Mouse (Mus musculus): Measurements from ENCODE around the gene Taok3. TPM values are rescaled to one million over a fixed set of nuclear protein-coding genes. Genes with fewer than 3 reads are reported as not detected.

The Taok3 gene
- polyA plus RNA-seq, 1 experiment from 2014 or later, result 19.7 TPM

DNA sequence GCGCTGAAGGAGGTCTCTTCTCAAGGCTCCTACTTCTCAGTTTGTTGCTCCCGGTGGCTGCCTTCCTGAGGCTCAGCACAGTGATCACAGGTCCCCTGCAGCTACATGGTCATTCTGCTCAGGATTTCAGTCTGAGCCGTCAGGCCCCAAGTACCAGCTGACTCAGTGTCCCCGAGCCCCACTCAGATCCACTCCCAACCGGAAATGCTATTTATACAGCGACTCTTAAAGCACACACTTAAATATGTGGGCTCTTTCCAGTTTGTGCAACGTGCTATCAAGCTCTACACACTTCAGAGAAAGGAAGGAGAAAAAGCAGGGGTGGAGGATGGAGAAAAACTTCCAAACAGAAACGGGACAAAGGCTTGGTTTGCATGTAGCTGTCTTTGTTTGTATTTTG, 56.0 kb downstream of the Taok3 start:
- no peaks in the 10 kb centered on the region for H3K9me3 ChIP-seq (ENCODE audit: control insufficient read depth, low read length)
- H3K27me3 ChIP-seq (ENCODE audit: control insufficient read depth, insufficient read depth, low read length), result no peaks in the 10 kb centered on the region
- DNase-seq (ENCODE audit: low spot score, missing footprints) (no peak), ATAC-seq (ENCODE audit: low FRiP score) (no peak)
- 71% methylated on average over 8 of the region's 8 CpGs for WGBS
- no peak overlapping the region for H3K4me3 ChIP-seq (ENCODE audit: low read depth, low read length)
- no peak overlapping the region for H3K27ac ChIP-seq (ENCODE audit: low read depth, low read length)
- no peak overlapping the region for H3K4me2 ChIP-seq
- H3K36me3 ChIP-seq (ENCODE audit: control insufficient read depth, insufficient read depth, low read length), result no peaks in the 10 kb centered on the region
- H3K4me1 ChIP-seq (ENCODE audit: control insufficient read depth, insufficient read depth, low read length), result peaks cover 4% of the 10 kb centered on the region; the same call in 1 of the 2 replicates
- H3K9ac ChIP-seq (ENCODE audit: low read length), result no peak overlapping the region

DNA sequence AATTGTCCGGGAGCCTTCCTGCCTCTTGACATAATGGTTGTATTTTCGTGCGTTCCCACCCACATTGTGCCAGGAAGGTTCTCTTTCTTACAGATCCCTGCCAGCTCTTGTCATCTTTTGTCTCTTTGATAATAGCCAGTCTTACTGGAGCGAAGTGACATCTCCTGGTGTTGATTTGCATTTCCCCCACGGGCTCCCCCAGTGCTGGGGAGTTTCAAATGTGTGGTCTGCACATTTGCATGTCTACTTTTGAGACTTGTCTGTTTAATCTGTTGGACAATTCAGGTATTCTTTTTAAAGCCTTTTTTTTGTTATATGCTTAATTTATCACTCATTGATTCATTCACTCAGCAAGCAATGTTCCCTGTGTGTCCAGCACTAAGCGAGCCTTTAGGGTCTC, 58.1 kb downstream of the Taok3 start:
- DNase-seq (ENCODE audit: low spot score, missing footprints) (no peak), ATAC-seq (ENCODE audit: low FRiP score) (no peak)
- no peaks in the 10 kb centered on the region for H3K9me3 ChIP-seq (ENCODE audit: control insufficient read depth, low read length)
- WGBS, result 41% methylated on average over 6 of the region's 6 CpGs
- H3K36me3 ChIP-seq (ENCODE audit: control insufficient read depth, insufficient read depth, low read length), result no peaks in the 10 kb centered on the region
- H3K4me3 ChIP-seq (ENCODE audit: low read depth, low read length), result no peak overlapping the region
- H3K27ac ChIP-seq (ENCODE audit: low read depth, low read length), result no peak overlapping the region
- H3K9ac ChIP-seq (ENCODE audit: low read length), result no peak overlapping the region
- H3K4me1 ChIP-seq (ENCODE audit: control insufficient read depth, insufficient read depth, low read length), result peaks cover 4% of the 10 kb centered on the region; the same call in 1 of the 2 replicates
- no peak overlapping the region for H3K4me2 ChIP-seq
- H3K27me3 ChIP-seq (ENCODE audit: control insufficient read depth, insufficient read depth, low read length), result no peaks in the 10 kb centered on the region

DNA sequence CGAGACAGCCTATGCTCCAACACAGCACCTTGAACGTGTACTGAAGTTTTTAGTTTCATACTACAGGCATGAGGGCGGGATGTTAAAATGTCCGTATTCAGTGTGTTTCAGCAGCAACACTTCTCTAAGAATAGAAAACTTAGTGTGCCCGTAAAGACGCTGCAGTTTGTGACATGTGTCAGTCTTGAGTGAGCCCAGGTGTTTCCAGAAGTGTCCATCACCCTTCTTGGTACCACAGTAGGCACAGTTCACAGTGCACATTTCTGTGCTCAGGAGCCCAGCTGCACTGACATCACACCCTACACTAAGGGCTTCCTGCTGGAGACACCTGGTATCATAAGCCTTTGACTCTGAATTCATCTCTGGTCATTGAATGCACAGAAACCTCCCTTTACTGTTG, 58.6 kb downstream of the Taok3 start:
- ATAC-seq (ENCODE audit: low FRiP score), result no peak

DNA sequence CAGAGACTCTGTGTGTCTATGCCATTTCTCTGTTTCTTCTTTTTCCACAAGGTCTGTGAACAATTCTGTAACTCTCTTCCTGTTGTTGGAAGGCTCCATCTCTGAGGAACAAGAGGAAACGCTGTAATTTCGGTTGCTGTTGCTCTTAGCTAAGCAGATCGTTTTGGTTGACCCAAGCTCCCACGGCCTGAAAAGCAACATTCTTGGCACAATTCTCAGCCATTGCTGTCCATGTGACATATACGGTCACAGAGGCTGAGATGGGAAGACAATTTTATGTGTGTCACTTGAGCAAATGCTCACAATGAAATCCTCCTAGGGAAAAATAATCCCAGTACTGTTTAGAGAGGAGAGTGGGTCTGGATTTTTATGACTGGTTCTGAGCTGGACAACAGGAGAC, 62.0 kb downstream of the Taok3 start:
- H3K9ac ChIP-seq (ENCODE audit: low read length), result no peak overlapping the region
- H3K4me2 ChIP-seq, result no peak overlapping the region
- H3K27me3 ChIP-seq (ENCODE audit: control insufficient read depth, insufficient read depth, low read length), result no peaks in the 10 kb centered on the region
- ATAC-seq (ENCODE audit: low FRiP score) (no peak), DNase-seq (ENCODE audit: low spot score, missing footprints) (no peak)
- 86% methylated on average over 5 of the region's 5 CpGs for WGBS
- H3K27ac ChIP-seq (ENCODE audit: low read depth, low read length), result no peak overlapping the region
- peaks cover 7% of the 10 kb centered on the region for H3K9me3 ChIP-seq (ENCODE audit: control insufficient read depth, low read length)
- no peaks in the 10 kb centered on the region for H3K36me3 ChIP-seq (ENCODE audit: control insufficient read depth, insufficient read depth, low read length)
- no peak overlapping the region for H3K4me3 ChIP-seq (ENCODE audit: low read depth, low read length)
- H3K4me1 ChIP-seq (ENCODE audit: control insufficient read depth, insufficient read depth, low read length), result peaks cover 4% of the 10 kb centered on the region; the same call in 1 of the 2 replicates

More for the DNA sequence above, 58.6 kb downstream of the Taok3 start:
- no peaks in the 10 kb centered on the region for H3K27me3 ChIP-seq (ENCODE audit: control insufficient read depth, insufficient read depth, low read length)
- no peak overlapping the region for H3K4me3 ChIP-seq (ENCODE audit: low read depth, low read length)
- no peak overlapping the region for H3K4me2 ChIP-seq
- H3K36me3 ChIP-seq (ENCODE audit: control insufficient read depth, insufficient read depth, low read length), result no peaks in the 10 kb centered on the region
- no peak overlapping the region for H3K9ac ChIP-seq (ENCODE audit: low read length)
- no peak overlapping the region for H3K27ac ChIP-seq (ENCODE audit: low read depth, low read length)
- H3K9me3 ChIP-seq (ENCODE audit: control insufficient read depth, low read length), result no peaks in the 10 kb centered on the region
- DNase-seq (ENCODE audit: low spot score, missing footprints), result no peak
- 74% methylated on average over 6 of the region's 6 CpGs for WGBS
- peaks cover 4% of the 10 kb centered on the region; the same call in 1 of the 2 replicates for H3K4me1 ChIP-seq (ENCODE audit: control insufficient read depth, insufficient read depth, low read length)

DNA sequence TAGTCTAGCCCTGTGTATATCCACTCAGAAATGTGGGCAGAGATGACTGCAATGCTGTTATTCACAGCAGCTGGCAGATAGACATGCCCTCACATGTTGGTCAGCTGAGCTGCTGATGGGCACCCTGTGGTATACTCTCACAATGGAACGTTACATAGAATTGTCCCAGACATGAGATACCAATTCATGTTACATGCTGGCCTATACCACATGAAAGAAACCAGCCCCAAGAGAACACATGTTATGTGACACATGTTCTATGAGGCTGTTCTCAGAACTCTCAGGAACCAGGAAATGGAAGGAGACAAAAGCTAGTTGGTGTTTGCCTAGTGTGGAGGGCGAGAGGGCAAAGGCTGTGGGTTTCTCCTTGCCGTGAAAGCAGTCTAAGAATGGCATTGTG, 62.5 kb downstream of the Taok3 start:
- H3K36me3 ChIP-seq (ENCODE audit: control insufficient read depth, insufficient read depth, low read length), result no peaks in the 10 kb centered on the region
- H3K27me3 ChIP-seq (ENCODE audit: control insufficient read depth, insufficient read depth, low read length), result no peaks in the 10 kb centered on the region
- DNase-seq (ENCODE audit: low spot score, missing footprints), result no peak
- H3K27ac ChIP-seq (ENCODE audit: low read depth, low read length), result no peak overlapping the region
- peaks cover 4% of the 10 kb centered on the region; the same call in 1 of the 2 replicates for H3K4me1 ChIP-seq (ENCODE audit: control insufficient read depth, insufficient read depth, low read length)
- H3K4me3 ChIP-seq (ENCODE audit: low read depth, low read length), result no peak overlapping the region
- ATAC-seq (ENCODE audit: low FRiP score), result no peak
- WGBS, result 84% methylated on average over 3 of the region's 3 CpGs
- no peak overlapping the region for H3K9ac ChIP-seq (ENCODE audit: low read length)
- H3K4me2 ChIP-seq, result no peak overlapping the region
- peaks cover 7% of the 10 kb centered on the region for H3K9me3 ChIP-seq (ENCODE audit: control insufficient read depth, low read length)

DNA sequence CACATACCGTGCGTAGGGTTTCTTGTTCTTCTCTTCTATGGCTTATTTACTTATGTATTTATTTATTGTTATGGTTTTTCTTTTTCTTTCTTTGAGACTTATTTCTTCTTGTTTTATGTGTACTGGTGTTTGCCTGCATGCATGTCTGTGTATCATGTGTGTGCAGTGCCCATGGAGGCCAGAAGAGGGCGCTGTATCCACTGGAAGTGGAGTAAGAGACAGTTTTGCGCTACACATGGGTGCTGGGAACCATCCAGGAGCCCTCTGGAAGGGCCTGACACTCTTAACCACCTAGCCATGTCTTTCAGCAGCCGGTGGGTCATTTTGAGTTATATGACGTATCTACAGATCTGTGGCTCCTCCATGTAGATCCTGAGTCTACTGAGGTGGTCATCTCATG, 64.9 kb downstream of the Taok3 start:
- H3K4me2 ChIP-seq, result no peak overlapping the region
- H3K9ac ChIP-seq (ENCODE audit: low read length), result no peak overlapping the region
- no peaks in the 10 kb centered on the region for H3K4me1 ChIP-seq (ENCODE audit: control insufficient read depth, insufficient read depth, low read length)
- no peak overlapping the region for H3K27ac ChIP-seq (ENCODE audit: low read depth, low read length)
- WGBS, result 86% methylated on average over 6 of the region's 6 CpGs
- H3K4me3 ChIP-seq (ENCODE audit: low read depth, low read length), result no peak overlapping the region
- no peak for ATAC-seq (ENCODE audit: low FRiP score)
- no peaks in the 10 kb centered on the region for H3K36me3 ChIP-seq (ENCODE audit: control insufficient read depth, insufficient read depth, low read length)
- no peaks in the 10 kb centered on the region for H3K27me3 ChIP-seq (ENCODE audit: control insufficient read depth, insufficient read depth, low read length)
- peaks cover 7% of the 10 kb centered on the region for H3K9me3 ChIP-seq (ENCODE audit: control insufficient read depth, low read length)
- no peak for DNase-seq (ENCODE audit: low spot score, missing footprints)

DNA sequence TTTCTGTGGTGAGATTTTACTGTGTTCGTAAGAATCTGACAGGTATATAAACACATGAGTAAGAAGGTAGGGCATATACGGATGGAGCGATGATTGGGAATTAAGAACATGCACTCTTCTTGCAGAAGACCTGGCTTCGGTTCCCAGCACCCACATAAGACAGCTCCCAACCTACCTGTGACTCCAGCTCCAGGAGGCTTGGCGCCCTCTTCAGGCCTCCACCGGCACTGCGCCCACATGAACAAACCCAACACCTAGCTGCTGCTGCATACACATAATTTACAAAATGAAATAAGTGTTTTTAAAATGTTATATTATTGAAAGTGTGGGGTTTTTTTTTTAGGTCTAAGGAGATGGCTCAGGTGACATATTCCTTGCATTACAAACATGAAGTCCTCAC, 65.7 kb downstream of the Taok3 start:
- Histone ChIP-seq H3K27ac (ENCODE audit: low read depth, low read length) (no peak overlapping the region), H3K36me3 (ENCODE audit: control insufficient read depth, insufficient read depth, low read length) (no peaks in the 10 kb centered on the region), H3K9ac (ENCODE audit: low read length) (no peak overlapping the region), H3K4me1 (ENCODE audit: control insufficient read depth, insufficient read depth, low read length) (no peaks in the 10 kb centered on the region), H3K4me3 (ENCODE audit: low read depth, low read length) (no peak overlapping the region), H3K27me3 (ENCODE audit: control insufficient read depth, insufficient read depth, low read length) (no peaks in the 10 kb centered on the region), H3K4me2 (no peak overlapping the region), H3K9me3 (ENCODE audit: control insufficient read depth, low read length) (peaks cover 7% of the 10 kb centered on the region)
- DNase-seq (ENCODE audit: low spot score, missing footprints) (no peak), ATAC-seq (ENCODE audit: low FRiP score) (no peak)
- 93% methylated on average over 7 of the region's 7 CpGs for WGBS

DNA sequence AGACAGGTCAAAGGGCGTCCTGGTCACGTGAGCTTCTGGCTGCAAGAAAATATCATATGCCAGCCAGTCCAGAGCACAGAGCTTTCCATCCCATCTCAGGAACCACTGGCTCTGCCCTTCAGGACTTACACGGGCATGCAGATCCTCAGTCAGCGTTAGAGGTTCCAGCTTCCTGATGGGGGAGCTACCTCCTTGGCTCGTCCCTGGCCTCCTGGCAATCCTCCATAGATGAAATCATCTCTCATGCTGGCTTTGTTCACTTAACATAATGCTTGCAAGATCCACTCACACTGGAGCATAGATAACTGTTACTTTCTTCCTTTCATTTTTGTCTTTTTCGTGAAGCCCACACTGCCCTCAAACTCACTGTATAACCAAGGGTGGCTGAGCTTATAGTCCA, 72.1 kb downstream of the Taok3 start:
- no peaks in the 10 kb centered on the region for H3K27me3 ChIP-seq (ENCODE audit: control insufficient read depth, insufficient read depth, low read length)
- no peak overlapping the region for H3K4me2 ChIP-seq
- no peak for DNase-seq (ENCODE audit: low spot score, missing footprints)
- H3K4me3 ChIP-seq (ENCODE audit: low read depth, low read length), result no peak overlapping the region
- H3K9me3 ChIP-seq (ENCODE audit: control insufficient read depth, low read length), result no peaks in the 10 kb centered on the region
- 87% methylated on average over 6 of the region's 6 CpGs for WGBS
- no peak overlapping the region for H3K9ac ChIP-seq (ENCODE audit: low read length)
- H3K27ac ChIP-seq (ENCODE audit: low read depth, low read length), result no peak overlapping the region
- H3K4me1 ChIP-seq (ENCODE audit: control insufficient read depth, insufficient read depth, low read length), result no peaks in the 10 kb centered on the region
- ATAC-seq (ENCODE audit: low FRiP score), result no peak
- H3K36me3 ChIP-seq (ENCODE audit: control insufficient read depth, insufficient read depth, low read length), result no peaks in the 10 kb centered on the region

DNA sequence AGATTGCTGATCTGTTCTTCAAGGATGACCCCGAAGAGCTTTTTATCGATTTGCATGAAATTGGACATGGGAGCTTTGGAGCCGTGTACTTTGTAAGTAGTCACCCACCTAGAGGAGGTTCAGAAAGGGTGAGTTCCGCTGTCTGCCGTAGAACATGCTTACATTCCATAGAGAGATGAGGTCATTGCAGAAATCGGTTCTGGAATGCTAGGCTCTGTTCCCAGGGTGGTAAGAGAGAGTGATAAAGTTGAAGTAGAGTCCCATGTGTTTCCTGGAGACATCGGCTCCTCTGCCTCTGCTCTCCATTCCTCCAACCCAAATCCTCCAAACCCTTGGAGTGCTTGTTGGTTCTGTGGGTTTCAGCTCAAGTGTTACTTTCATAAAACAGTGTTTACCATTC, 73.8 kb downstream of the Taok3 start:
- no peaks in the 10 kb centered on the region for H3K36me3 ChIP-seq (ENCODE audit: control insufficient read depth, insufficient read depth, low read length)
- H3K4me1 ChIP-seq (ENCODE audit: control insufficient read depth, insufficient read depth, low read length), result no peaks in the 10 kb centered on the region
- H3K27ac ChIP-seq (ENCODE audit: low read depth, low read length), result no peak overlapping the region
- no peak for ATAC-seq (ENCODE audit: low FRiP score)
- no peaks in the 10 kb centered on the region for H3K9me3 ChIP-seq (ENCODE audit: control insufficient read depth, low read length)
- H3K4me2 ChIP-seq, result no peak overlapping the region
- no peak for DNase-seq (ENCODE audit: low spot score, missing footprints)
- H3K9ac ChIP-seq (ENCODE audit: low read length), result no peak overlapping the region
- 90% methylated on average over 7 of the region's 7 CpGs for WGBS
- H3K27me3 ChIP-seq (ENCODE audit: control insufficient read depth, insufficient read depth, low read length), result no peaks in the 10 kb centered on the region
- no peak overlapping the region for H3K4me3 ChIP-seq (ENCODE audit: low read depth, low read length)

DNA sequence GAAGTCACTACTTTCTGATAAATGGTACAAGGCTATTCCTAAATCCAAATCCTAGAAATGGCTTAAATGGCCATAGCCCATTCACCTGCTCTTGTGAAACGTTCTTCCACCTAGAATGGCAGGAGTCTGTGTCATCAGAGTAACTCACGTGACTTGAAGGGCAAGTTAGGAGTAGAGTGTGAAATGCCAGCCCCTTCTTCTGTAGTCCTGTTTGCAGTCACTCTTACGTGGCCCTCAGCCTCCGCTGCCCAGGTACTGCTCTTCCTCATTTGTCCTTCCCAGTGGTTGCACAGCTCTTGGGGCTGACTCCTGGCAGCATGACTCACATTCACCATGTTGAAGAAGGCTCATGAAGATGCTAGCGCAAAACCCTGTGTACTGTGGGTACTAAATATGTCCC, 74.7 kb downstream of the Taok3 start:
- no peak overlapping the region for H3K27ac ChIP-seq (ENCODE audit: low read depth, low read length)
- H3K9me3 ChIP-seq (ENCODE audit: control insufficient read depth, low read length), result no peaks in the 10 kb centered on the region
- H3K36me3 ChIP-seq (ENCODE audit: control insufficient read depth, insufficient read depth, low read length), result no peaks in the 10 kb centered on the region
- H3K27me3 ChIP-seq (ENCODE audit: control insufficient read depth, insufficient read depth, low read length), result no peaks in the 10 kb centered on the region
- H3K4me2 ChIP-seq, result no peak overlapping the region
- no peak overlapping the region for H3K4me3 ChIP-seq (ENCODE audit: low read depth, low read length)
- ATAC-seq (ENCODE audit: low FRiP score), result no peak
- no peaks in the 10 kb centered on the region for H3K4me1 ChIP-seq (ENCODE audit: control insufficient read depth, insufficient read depth, low read length)
- H3K9ac ChIP-seq (ENCODE audit: low read length), result no peak overlapping the region
- 93% methylated on average over 5 of the region's 5 CpGs for WGBS
- DNase-seq (ENCODE audit: low spot score, missing footprints), result no peak

Data from midbrain, embryonic 11.5 days (tissue).